Mouse (Mus musculus) ZHBTc4 (cell line): ENCODE data around the gene Mak.

ENCODE experiments used
- DNase-seq: peaks from one replicate; pipeline ENCODE4 v3.0.0-alpha.2; 2011; ENCODE audit warnings: low read depth, low spot score

The Mak gene

GRCm38 (mm10) chr13:41073819-41074218, 5.7 kb downstream of the Mak start:
- no peak for DNase-seq

GRCm38 (mm10) chr13:41071617-41072016, 7.9 kb downstream of the Mak start:
- DNase-seq: no peak

GRCm38 (mm10) chr13:41067618-41068017, 11.9 kb downstream of the Mak start:
- no peak for DNase-seq

GRCm38 (mm10) chr13:41051965-41052364, 27.5 kb downstream of the Mak start:
- DNase-seq: no peak

- no peak for DNase-seq
These were observed 32.2 kb downstream of the Mak start for GRCm38 (mm10) chr13:41047280-41047679.

GRCm38 (mm10) chr13:41045901-41046300, 33.6 kb downstream of the Mak start:
- no peak for DNase-seq

- no peak for DNase-seq
These were observed 37.0 kb downstream of the Mak start for GRCm38 (mm10) chr13:41042511-41042910.

- DNase-seq: no peak
These were observed 49.4 kb downstream of the Mak start for GRCm38 (mm10) chr13:41030098-41030497.

GRCm38 (mm10) chr13:41022099-41022498, 57.4 kb downstream of the Mak start:
- peak; percentile 36 for DNase-seq

- no peak for DNase-seq
These were observed 57.9 kb downstream of the Mak start for GRCm38 (mm10) chr13:41021607-41022006.

GRCm38 (mm10) chr13:41020494-41020893, 59.0 kb downstream of the Mak start:
- no peak for DNase-seq

- no peak for DNase-seq
These were observed 60.5 kb downstream of the Mak start for GRCm38 (mm10) chr13:41018756-41019591.

GRCm38 (mm10) chr13:41018236-41018635, 61.3 kb downstream of the Mak start:
- no peak for DNase-seq

GRCm38 (mm10) chr13:41017832-41018231, 61.7 kb downstream of the Mak start:
- no peak for DNase-seq

GRCm38 (mm10) chr13:41016797-41017405, 62.6 kb downstream of the Mak start:
- DNase-seq: no peak

GRCm38 (mm10) chr13:41015829-41016634, 63.5 kb downstream of the Mak start, which contains the start of gene Tmem14c:
Gene Tmem14c (plus strand): TSS chr13:41016292.
- DNase-seq: peak; percentile 98

GRCm38 (mm10) chr13:41008946-41009345, 70.6 kb downstream of the Mak start:
- DNase-seq: peak; percentile 55

GRCm38 (mm10) chr13:41008271-41008670, 71.2 kb downstream of the Mak start:
- DNase-seq: no peak

- no peak for DNase-seq
These were observed 73.3 kb downstream of the Mak start for GRCm38 (mm10) chr13:41006244-41006643.

GRCm38 (mm10) chr13:41002001-41002400, 77.5 kb downstream of the Mak start:
- no peak for DNase-seq

GRCm38 (mm10) chr13:41000926-41001639, 78.4 kb downstream of the Mak start, which contains the start of gene Pak1ip1:
Gene Pak1ip1 (plus strand): TSS chr13:41001023.
- DNase-seq: peak; percentile 97
